Comparison of ENCODE assay signal across 8 mouse cellular contexts in the genomic region with DNA sequence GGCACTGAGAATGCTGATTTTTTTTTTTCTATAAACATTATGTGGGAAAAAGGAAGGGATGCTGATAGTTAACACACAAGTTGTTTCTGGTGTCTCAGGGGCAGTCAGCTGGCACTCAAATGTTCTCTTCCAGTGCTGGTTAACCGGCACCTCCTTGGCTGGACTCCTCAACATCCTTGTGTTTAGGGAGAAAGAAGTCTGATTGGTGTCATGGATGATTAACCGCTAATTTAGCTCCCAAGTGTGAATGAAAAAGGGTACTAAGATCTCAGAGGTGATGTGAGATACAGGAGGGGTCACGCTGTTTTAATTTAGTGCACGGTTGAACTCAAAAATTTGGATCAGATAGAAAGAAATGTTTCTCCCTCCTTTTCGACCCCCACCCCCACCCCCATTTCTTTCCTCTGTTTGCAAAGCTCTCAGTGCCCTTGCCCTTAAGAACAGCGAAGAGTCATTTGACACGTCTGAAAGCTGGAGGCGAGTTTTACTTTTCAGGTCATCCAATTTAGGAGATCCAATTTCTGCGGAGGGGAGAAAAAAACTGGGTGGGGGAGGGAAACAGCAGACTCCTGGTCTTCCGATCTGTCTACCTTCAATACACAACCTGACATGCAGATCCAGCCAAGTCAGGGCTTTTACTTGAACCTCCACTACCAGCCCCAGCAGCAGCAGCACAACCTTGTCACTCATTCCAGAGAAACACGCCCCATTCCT. TPM values are rescaled to one million over a fixed set of nuclear protein-coding genes. Genes with fewer than 3 reads are reported as not detected.
DNase-seq lines count a peak whose midpoint lies in the region; ATAC-seq and TF ChIP-seq lines count a peak whose summit lies in the region.

No protein-coding gene starts in this region.

- H3K4me3 ChIP-seq in layer of hippocampus, adult 2 months = peak overlapping the region; percentile 85
- H3K4me3 ChIP-seq in embryonic facial prominence, embryonic 14.5 days (ENCODE audit: low read depth, low read length) = peak overlapping the region; percentile 88
- H3K4me3 ChIP-seq in intestine, embryonic 15.5 days (replicated peaks) = peak overlapping the region; percentile 92
- peak overlapping the region; percentile 88 for H3K4me3 ChIP-seq in neural tube, embryonic 13.5 days

- H3K9ac ChIP-seq in embryonic facial prominence, embryonic 14.5 days (ENCODE audit: low read depth, low read length) = no peak overlapping the region
- no peak overlapping the region for H3K9ac ChIP-seq in intestine, embryonic 15.5 days
- peak overlapping the region; percentile 41; the same call in 1 of the 2 replicates for H3K9ac ChIP-seq in neural tube, embryonic 13.5 days

- no peak for TF ChIP-seq CTCF in layer of hippocampus, adult 2 months (conservative IDR thresholded peaks at IDR 0.05)

- no peaks in the 10 kb centered on the region for H3K36me3 ChIP-seq in embryonic facial prominence, embryonic 14.5 days (ENCODE audit: control insufficient read depth, insufficient read depth, low read length)
- no peaks in the 10 kb centered on the region for H3K36me3 ChIP-seq in intestine, embryonic 15.5 days
- no peaks in the 10 kb centered on the region for H3K36me3 ChIP-seq in neural tube, embryonic 13.5 days

- H3K27me3 ChIP-seq in embryonic facial prominence, embryonic 14.5 days (replicated peaks; ENCODE audit: control insufficient read depth, insufficient read depth, low read length) = no peaks in the 10 kb centered on the region
- H3K27me3 ChIP-seq in intestine, embryonic 15.5 days (replicated peaks) = no peaks in the 10 kb centered on the region
- no peaks in the 10 kb centered on the region for H3K27me3 ChIP-seq in neural tube, embryonic 13.5 days

- H3K9me3 ChIP-seq in embryonic facial prominence, embryonic 14.5 days (ENCODE audit: control insufficient read depth, low read length) = 0 out of 2 replicates have a peak, but pooled peaks cover 4% of the 10 kb centered on the region
- H3K9me3 ChIP-seq in intestine, embryonic 15.5 days = no peaks in the 10 kb centered on the region
- no peaks in the 10 kb centered on the region for H3K9me3 ChIP-seq in neural tube, embryonic 13.5 days

- 6% methylated on average over 11 of the region's 11 CpGs for WGBS in embryonic facial prominence, embryonic 14.5 days
- WGBS in intestine, embryonic 15.5 days = 6% methylated on average over 11 of the region's 11 CpGs
- WGBS in neural tube, embryonic 13.5 days = 3% methylated on average over 11 of the region's 11 CpGs

- ATAC-seq in embryonic facial prominence, embryonic 14.5 days (ENCODE audit: low read depth) = no peak
- ATAC-seq in intestine, embryonic 15.5 days = peak; percentile 16
- peak; percentile 1; the same call in 1 of the 2 replicates for ATAC-seq in neural tube, embryonic 13.5 days (ENCODE audit: low read depth)

- no peak for DNase-seq in layer of hippocampus, adult 2 months (ENCODE audit: low spot score in 2 of 2)
- no peak for DNase-seq in layer of hippocampus, postnatal 14 days (ENCODE audit: low spot score in 2 of 2)
- no peak for DNase-seq in embryonic facial prominence, embryonic 14.5 days (ENCODE audit: low spot score)
- DNase-seq in gastrocnemius, postnatal 25 days = no peak
- no peak for DNase-seq in adrenal gland, adult 18-20 months (ENCODE audit: low spot score in 2 of 2)
- no peak for DNase-seq in thymus, postnatal 14 days

- H3K27ac ChIP-seq in layer of hippocampus, adult 2 months = no peak overlapping the region; the same call in 1 of the 2 replicates
- H3K27ac ChIP-seq in embryonic facial prominence, embryonic 14.5 days (replicated peaks; ENCODE audit: low read depth, low read length) = no peak overlapping the region
- H3K27ac ChIP-seq in intestine, embryonic 15.5 days = no peak overlapping the region
- H3K27ac ChIP-seq in neural tube, embryonic 13.5 days (replicated peaks) = peak overlapping the region; percentile 97

- H3K4me2 ChIP-seq in embryonic facial prominence, embryonic 14.5 days (ENCODE audit: low read depth, low read length) = peak overlapping the region; percentile 95
- H3K4me2 ChIP-seq in intestine, embryonic 15.5 days (replicated peaks) = peak overlapping the region; percentile 72
- H3K4me2 ChIP-seq in neural tube, embryonic 13.5 days = peak overlapping the region; percentile 87

- H3K4me1 ChIP-seq in embryonic facial prominence, embryonic 14.5 days (ENCODE audit: control insufficient read depth, insufficient read depth, low read length) = peaks cover 23% of the 10 kb centered on the region
- peaks cover 11% of the 10 kb centered on the region for H3K4me1 ChIP-seq in intestine, embryonic 15.5 days (replicated peaks)
- H3K4me1 ChIP-seq in neural tube, embryonic 13.5 days (replicated peaks) = peaks cover 44% of the 10 kb centered on the region

RNA-seq across cellular contexts. Expression of gene Lgr4, which starts 0.5 kb away (rescaled TPM):
- total RNA-seq in layer of hippocampus, adult 2 months (2021) = 10 to 100 TPM; 28.4 to 29.6 TPM
- total RNA-seq in layer of hippocampus, postnatal 14 days (2021) = 10 to 100 TPM; 26.0 to 26.7 TPM
- 24.6 and 25.0 TPM in 2 replicates for polyA plus RNA-seq in embryonic facial prominence, embryonic 14.5 days (2014; fragmentation: Nextera tagmentation; extraction: Ambion mirVana)
- polyA plus RNA-seq in intestine, embryonic 15.5 days (2015; fragmentation: Nextera tagmentation; extraction: Ambion mirVana) = 27.6 and 29.4 TPM in 2 replicates
- polyA plus RNA-seq in neural tube, embryonic 13.5 days (2015; fragmentation: Nextera tagmentation; extraction: Ambion mirVana) = 10.7 and 11.3 TPM in 2 replicates
- 10 to 100 TPM; 21.0 TPM for total RNA-seq in gastrocnemius, postnatal 25 days (2021)
- 100 to 1,000 TPM; 106 to 208 TPM for total RNA-seq in adrenal gland, adult 18-20 months (2021)

RNA-seq across cellular contexts. Expression of gene Lin7c, which starts 26.3 kb away (rescaled TPM):
- total RNA-seq in layer of hippocampus, adult 2 months (2021) = 100 to 1,000 TPM; 124 to 126 TPM
- total RNA-seq in layer of hippocampus, postnatal 14 days (2021) = 100 to 1,000 TPM; 109 to 116 TPM
- 61.9 and 62.6 TPM in 2 replicates for polyA plus RNA-seq in embryonic facial prominence, embryonic 14.5 days (2014; fragmentation: Nextera tagmentation; extraction: Ambion mirVana)
- polyA plus RNA-seq in intestine, embryonic 15.5 days (2015; fragmentation: Nextera tagmentation; extraction: Ambion mirVana) = 64.3 and 72.0 TPM in 2 replicates
- polyA plus RNA-seq in neural tube, embryonic 13.5 days (2015; fragmentation: Nextera tagmentation; extraction: Ambion mirVana) = 152 and 176 TPM in 2 replicates
- total RNA-seq in gastrocnemius, postnatal 25 days (2021) = 10 to 100 TPM; 23.3 to 24.6 TPM
- 10 to 100 TPM; 79.1 to 95.9 TPM for total RNA-seq in adrenal gland, adult 18-20 months (2021)
